Mouse (Mus musculus) forebrain, postnatal 0 days (tissue): ENCODE data around the gene Gpr61. TPM values are rescaled to one million over a fixed set of nuclear protein-coding genes. Genes with fewer than 3 reads are reported as not detected.

Experiments
- ATAC-seq: fragments of 200-750 bp; cut with Nextera tagmentation; 2 replicates; pipeline ENCODE4 v1.8.0; 2017; ENCODE audit warnings: mild to moderate bottlenecking, moderate library complexity
- DNase-seq: peaks from one replicate; pipeline ENCODE4 v3.0.0-alpha.2; 2015
- H3K27ac ChIP-seq: fragments of 300-500 bp; sonication (generic); 2 replicates; pipeline ENCODE4 v1.5.1; 2014; ENCODE audit warnings: low read depth, mild to moderate bottlenecking, antibody characterized with exemption, low read length, moderate library complexity, mixed read lengths
- H3K27me3 ChIP-seq: fragments of 300-500 bp; sonication (generic); 2 replicates; pipeline ENCODE4 v1.6.1; 2014; ENCODE audit warnings: mild to moderate bottlenecking, low read length, mixed read lengths; ENCODE audit not compliant: insufficient read depth
- H3K36me3 ChIP-seq: fragments of 300-500 bp; sonication (generic); 2 replicates; pipeline ENCODE4 v1.6.1; 2014; ENCODE audit warnings: mild to moderate bottlenecking, moderate library complexity; ENCODE audit not compliant: insufficient read depth
- H3K4me1 ChIP-seq: fragments of 300-500 bp; sonication (generic); 2 replicates; pipeline ENCODE4 v1.6.1; 2014; ENCODE audit warnings: antibody characterized with exemption; ENCODE audit not compliant: insufficient read depth
- H3K4me2 ChIP-seq: fragments of 300-500 bp; sonication (generic); 2 replicates; pipeline ENCODE4 v1.6.1; 2014; ENCODE audit warnings: low read depth, mild to moderate bottlenecking, moderate library complexity
- H3K4me3 ChIP-seq: fragments of 300-500 bp; sonication (generic); 2 replicates; pipeline ENCODE4 v1.5.1; 2014; ENCODE audit warnings: low read depth, low read length, mixed read lengths
- H3K9ac ChIP-seq: fragments of 300-500 bp; sonication (generic); 2 replicates; pipeline ENCODE4 v1.6.1; 2014; ENCODE audit warnings: mild to moderate bottlenecking
- H3K9me3 ChIP-seq: fragments of 300-500 bp; sonication (generic); 2 replicates; pipeline ENCODE4 v1.6.1; 2016; ENCODE audit warnings: low read length
- CTCF ChIP-seq: sonication (generic); IDR thresholded peaks from 2 replicates; pipeline ENCODE4 v1.5.1; 2016; ENCODE audit warnings: antibody characterized with exemption, control low read depth, low read depth
- WGBS: fragments of 180-500 bp; shearing (Covaris S2); extraction: QIAGEN DNeasy Blood & Tissue Kit; methylation state at CpG from one replicate; pipeline ENCODE4 v1.1.7; 2014; 5-methylcytosine and 5-hydroxymethylcytosine counted together
- polyA plus RNA-seq: library from polyadenylated mRNA; unstranded; fragments of >200 nt; fragmentation: Nextera tagmentation; extraction: Ambion mirVana; gene quantifications from 2 replicates; pipeline ENCODE4 v1.2.1, GENCODE M21; 2015
- total RNA-seq: library from RNA; depleted of rRNA; stranded (reverse); fragments of >200 nt; gene quantifications from 2 replicates; pipeline ENCODE4 v1.2.3, GENCODE M21; 2014; rRNA removed

Gpr61 gene
- total RNA-seq (8.1 and 9.8 TPM in 2 replicates), polyA plus RNA-seq (3.2 and 5.3 TPM in 2 replicates)

DNA sequence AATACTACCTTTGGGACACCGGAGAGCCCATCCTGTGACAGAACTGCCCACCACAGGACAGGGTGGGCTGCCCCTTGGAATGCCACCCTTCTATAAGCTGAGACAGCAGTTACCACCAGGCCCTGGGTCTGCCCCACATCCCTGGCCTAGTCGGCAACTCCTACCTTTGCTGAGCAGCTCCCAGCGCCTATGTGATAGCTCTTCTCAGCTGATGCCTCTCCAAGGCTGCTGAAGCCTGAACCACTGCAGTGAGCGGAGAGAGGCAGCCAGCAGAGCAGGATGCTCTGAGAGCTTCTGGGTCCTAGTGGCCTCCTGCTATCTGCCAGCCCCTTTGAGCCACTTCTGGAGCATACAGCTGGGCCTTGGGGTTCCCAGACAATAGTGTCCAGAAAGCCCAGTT lies at the start of gene Gpr61:
TSS of gene Gpr61 (minus strand) at position 227 of the 400 bp plus-strand sequence.
- peak; percentile 66 for DNase-seq
- peak; percentile 80 for ATAC-seq
- peak within 1 kb of the TSS; percentile 63 for H3K9ac ChIP-seq
- no peaks in the 10 kb centered on the region for H3K36me3 ChIP-seq
- peak within 1 kb of the TSS; percentile 49 for H3K4me2 ChIP-seq
- H3K27ac ChIP-seq = peak within 1 kb of the TSS; percentile 69
- H3K4me1 ChIP-seq = peaks cover 22% of the 10 kb centered on the region
- WGBS = 38% methylated on average over 4 of the region's 4 CpGs
- TF ChIP-seq CTCF = no peak
- no peaks in the 10 kb centered on the region for H3K27me3 ChIP-seq
- H3K9me3 ChIP-seq = no peaks in the 10 kb centered on the region
- peak within 1 kb of the TSS; percentile 30 for H3K4me3 ChIP-seq

DNA sequence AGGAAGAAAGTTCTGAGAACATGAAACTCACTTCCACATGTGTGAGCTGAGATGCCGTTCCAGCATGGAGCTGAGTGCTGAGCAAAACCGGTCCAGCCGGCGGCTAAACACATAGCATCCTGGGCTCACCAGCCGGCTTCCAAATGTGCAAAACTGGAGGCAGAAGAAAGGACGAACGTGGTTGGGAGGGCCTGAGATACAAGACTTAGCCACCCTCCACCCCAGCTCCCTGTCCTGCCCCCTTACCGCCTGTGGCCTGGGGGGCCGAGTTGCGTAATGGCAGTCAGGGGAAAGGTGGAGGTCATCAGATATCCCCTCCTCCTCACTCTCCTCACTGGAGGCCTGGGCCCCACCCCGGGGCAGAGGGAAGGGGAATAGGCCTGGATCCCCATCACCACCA lies 49.8 kb upstream of the Gpr61 start:
- no peaks in the 10 kb centered on the region for H3K27me3 ChIP-seq
- TF ChIP-seq CTCF = no peak
- no peak for DNase-seq
- peaks cover 51% of the 10 kb centered on the region for H3K36me3 ChIP-seq
- no peak overlapping the region for H3K9ac ChIP-seq
- H3K27ac ChIP-seq = no peak overlapping the region
- no peak overlapping the region for H3K4me3 ChIP-seq
- H3K4me2 ChIP-seq = no peak overlapping the region
- ATAC-seq = no peak
- H3K9me3 ChIP-seq = no peaks in the 10 kb centered on the region
- peaks cover 18% of the 10 kb centered on the region for H3K4me1 ChIP-seq
- 87% methylated on average over 11 of the region's 11 CpGs for WGBS

DNA sequence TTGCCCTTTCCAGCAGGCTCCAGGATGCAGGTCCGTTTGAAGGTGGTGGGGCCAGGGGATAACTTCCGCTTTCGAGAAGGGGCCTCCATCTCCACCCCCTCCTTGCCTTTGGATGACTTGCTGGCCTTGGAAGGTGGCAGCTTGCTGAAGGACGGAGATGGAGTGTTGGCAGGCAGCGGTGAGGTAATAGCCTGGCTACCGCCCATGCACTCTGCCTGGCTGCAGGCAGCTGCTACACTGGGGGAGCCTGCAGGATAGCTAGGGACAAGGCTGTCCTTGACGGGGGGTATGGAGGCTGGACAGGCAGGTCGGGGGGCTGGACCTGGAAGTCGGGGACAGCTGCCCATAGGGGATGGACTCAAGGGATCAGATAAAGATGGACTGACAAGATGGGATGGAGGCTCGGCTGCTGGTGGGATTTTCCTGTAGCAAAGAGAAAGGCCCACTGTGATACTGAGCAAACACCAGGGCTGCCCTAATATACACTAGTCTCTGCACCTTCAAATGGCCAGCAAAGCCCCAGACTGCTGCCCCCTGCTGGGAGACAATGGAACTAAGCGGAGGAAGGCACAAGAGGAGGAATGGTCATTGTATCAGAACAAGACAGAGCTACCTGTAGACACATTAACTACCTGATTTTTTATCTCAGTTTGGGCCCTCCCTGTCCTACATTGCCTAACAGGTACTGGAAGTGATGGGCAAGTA lies 49.1 kb upstream of the Gpr61 start:
- no peak overlapping the region for H3K4me3 ChIP-seq
- peaks cover 56% of the 10 kb centered on the region for H3K36me3 ChIP-seq
- no peak overlapping the region for H3K9ac ChIP-seq
- H3K27me3 ChIP-seq = no peaks in the 10 kb centered on the region
- WGBS = 82% methylated on average over 11 of the region's 11 CpGs
- H3K27ac ChIP-seq = no peak overlapping the region
- peak; percentile 84 for TF ChIP-seq CTCF
- peaks cover 12% of the 10 kb centered on the region for H3K4me1 ChIP-seq
- no peak for ATAC-seq
- peak; percentile 65 for DNase-seq
- no peak overlapping the region for H3K4me2 ChIP-seq
- no peaks in the 10 kb centered on the region for H3K9me3 ChIP-seq

DNA sequence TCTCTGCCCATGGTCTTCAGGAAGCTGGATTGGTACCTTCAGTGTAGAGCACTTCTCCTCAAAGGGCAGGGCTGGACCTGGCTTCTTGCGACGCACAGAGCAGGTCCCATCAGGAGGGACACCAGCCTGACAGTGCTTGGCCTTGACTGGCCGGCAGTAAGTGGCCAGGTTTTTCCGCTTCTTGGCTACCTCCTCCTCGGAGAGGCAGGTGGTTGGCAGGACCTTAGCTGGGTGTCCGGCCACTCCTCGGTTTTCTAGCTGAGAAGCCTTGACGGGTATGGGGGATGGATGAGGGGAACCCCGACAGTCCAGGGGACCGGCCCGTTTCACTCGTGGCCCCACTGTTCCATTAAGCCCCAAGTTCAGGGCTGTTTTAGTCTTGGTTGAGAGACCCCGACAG lies 48.5 kb upstream of the Gpr61 start:
- Histone ChIP-seq H3K36me3 (peaks cover 62% of the 10 kb centered on the region), H3K27me3 (no peaks in the 10 kb centered on the region), H3K9ac (no peak overlapping the region), H3K9me3 (no peaks in the 10 kb centered on the region), H3K4me2 (no peak overlapping the region), H3K4me1 (peaks cover 6% of the 10 kb centered on the region), H3K4me3 (no peak overlapping the region), H3K27ac (no peak overlapping the region)
- no peak for TF ChIP-seq CTCF
- WGBS = 94% methylated on average over 13 of the region's 13 CpGs
- ATAC-seq = no peak
- DNase-seq = no peak

DNA sequence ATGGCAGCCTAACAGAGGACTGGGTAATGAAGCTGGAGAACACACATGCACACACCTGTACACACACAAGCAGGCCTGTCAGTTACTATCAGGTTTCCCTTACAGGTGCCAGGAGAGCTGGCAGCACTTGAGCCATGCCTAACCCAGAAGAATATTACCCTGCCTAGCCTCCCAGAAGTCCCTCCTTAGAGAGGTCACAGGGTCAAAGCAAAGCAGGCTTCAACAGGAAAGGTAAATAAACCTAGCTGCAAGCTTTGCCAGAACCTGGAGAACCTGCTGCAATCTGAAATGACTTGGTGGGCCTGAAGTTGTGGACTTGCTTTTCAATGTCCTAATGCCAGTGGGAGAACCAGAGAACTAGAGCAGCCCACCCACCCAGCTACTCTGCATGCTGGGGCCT lies 47.8 kb upstream of the Gpr61 start:
- no peak for ATAC-seq

DNA sequence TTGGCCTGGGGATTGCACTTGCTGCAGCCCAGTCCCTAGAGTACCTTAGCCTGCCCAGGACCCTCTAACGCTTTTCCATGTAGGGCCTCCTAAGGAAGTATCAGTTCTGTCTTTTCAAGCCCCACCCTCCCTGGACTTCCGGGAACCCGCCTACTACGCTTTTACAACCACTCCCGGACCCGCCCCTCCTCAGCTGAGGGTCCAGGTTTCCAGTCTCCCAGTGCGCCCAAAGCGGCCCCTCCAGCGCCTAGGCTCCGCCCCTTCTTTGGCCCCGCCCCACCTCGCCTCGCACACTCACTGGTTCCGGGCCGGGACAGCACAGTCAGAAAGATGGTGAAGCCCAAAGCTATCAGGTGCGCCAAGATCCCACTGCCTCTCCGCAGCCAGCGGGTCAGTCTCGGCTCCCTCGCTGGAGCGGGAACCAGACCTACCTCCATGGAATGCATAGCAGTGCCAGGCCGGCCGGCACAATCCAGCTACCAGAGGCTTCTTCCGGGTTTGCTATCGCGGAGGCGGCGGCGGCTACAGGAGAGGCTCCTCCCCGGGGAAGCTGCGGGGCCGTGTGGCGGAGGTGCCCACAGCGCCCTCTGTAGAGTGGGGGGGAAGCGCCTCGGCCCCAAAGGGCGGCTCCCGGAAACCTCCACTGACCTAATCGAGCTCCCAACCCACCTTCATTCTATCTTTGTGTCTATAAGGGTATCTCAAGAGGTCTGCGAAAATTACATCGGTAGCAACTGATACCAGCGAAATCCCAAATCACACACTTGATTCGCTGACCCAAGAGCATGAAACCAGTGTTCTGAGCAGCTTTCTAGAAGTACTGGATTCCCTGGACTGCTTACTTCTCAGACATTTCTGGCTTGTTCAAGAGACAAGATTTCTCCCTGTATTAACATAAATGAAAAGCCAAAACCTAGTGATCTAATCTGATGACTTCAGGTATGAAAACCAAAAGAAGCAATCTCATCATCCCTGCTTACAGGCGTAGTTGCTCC lies 45.9 kb upstream of the Gpr61 start, which contains the start of gene Cyb561d1:
TSS of gene Cyb561d1 (minus strand) at position 884 of the 995 bp plus-strand sequence.
- ATAC-seq (peak; percentile 81), DNase-seq (peak; percentile 84)
- H3K9me3 ChIP-seq = no peaks in the 10 kb centered on the region
- peaks cover 52% of the 10 kb centered on the region for H3K36me3 ChIP-seq
- peak within 1 kb of the TSS; percentile 83 for H3K27ac ChIP-seq
- H3K4me2 ChIP-seq = peak within 1 kb of the TSS; percentile 75
- no peaks in the 10 kb centered on the region for H3K27me3 ChIP-seq
- peak within 1 kb of the TSS; percentile 68 for H3K9ac ChIP-seq
- TF ChIP-seq CTCF = peak; percentile 72
- H3K4me1 ChIP-seq = peaks cover 17% of the 10 kb centered on the region
- 3% methylated on average over 44 of the region's 44 CpGs for WGBS
- H3K4me3 ChIP-seq = peak within 1 kb of the TSS; percentile 54

More for the DNA sequence above, 47.8 kb upstream of the Gpr61 start:
- no peaks in the 10 kb centered on the region for H3K9me3 ChIP-seq
- no peak overlapping the region for H3K27ac ChIP-seq
- H3K4me2 ChIP-seq = no peak overlapping the region
- peaks cover 6% of the 10 kb centered on the region for H3K4me1 ChIP-seq
- H3K36me3 ChIP-seq = peaks cover 64% of the 10 kb centered on the region
- no peak overlapping the region for H3K9ac ChIP-seq
- no peak for TF ChIP-seq CTCF
- no peak for DNase-seq
- H3K4me3 ChIP-seq = no peak overlapping the region
- H3K27me3 ChIP-seq = no peaks in the 10 kb centered on the region

GRCm38 (mm10) chr3:108199231-108199630 lies 44.5 kb upstream of the Gpr61 start:
- no peak overlapping the region for H3K9ac ChIP-seq

More at GRCm38 (mm10) chr3:108199231-108199630, 44.5 kb upstream of the Gpr61 start:
- no peak for DNase-seq
- Histone ChIP-seq H3K27me3 (no peaks in the 10 kb centered on the region), H3K27ac (no peak overlapping the region), H3K9me3 (no peaks in the 10 kb centered on the region), H3K36me3 (peaks cover 38% of the 10 kb centered on the region), H3K4me1 (peaks cover 17% of the 10 kb centered on the region), H3K4me3 (no peak overlapping the region), H3K4me2 (no peak overlapping the region)
- no peak for TF ChIP-seq CTCF
- WGBS = 95% methylated on average over 6 of the region's 6 CpGs
- ATAC-seq = no peak
